Mouse (Mus musculus) thymus, adult 2 months (tissue): ENCODE data around the gene Ush1g.

ENCODE experiments used
- CTCF ChIP-seq: fragments of 200-500 bp; IDR thresholded peaks from 2 replicates; pipeline ENCODE4 v1.5.1; 2012; ENCODE audit warnings: mild to moderate bottlenecking, control low read depth, low read length, moderate library complexity, borderline replicate concordance; ENCODE audit not compliant: control insufficient read depth, poor library complexity, insufficient read depth; ENCODE audit errors: extremely low read depth
- POLR2A ChIP-seq: fragments of 200-500 bp; IDR thresholded peaks from 2 replicates; pipeline ENCODE4 v1.6.1; 2012; ENCODE audit warnings: mild to moderate bottlenecking, low read length, control low read depth, moderate library complexity; ENCODE audit not compliant: control insufficient read depth, poor library complexity, insufficient read depth; ENCODE audit errors: extremely low read depth

DNA sequence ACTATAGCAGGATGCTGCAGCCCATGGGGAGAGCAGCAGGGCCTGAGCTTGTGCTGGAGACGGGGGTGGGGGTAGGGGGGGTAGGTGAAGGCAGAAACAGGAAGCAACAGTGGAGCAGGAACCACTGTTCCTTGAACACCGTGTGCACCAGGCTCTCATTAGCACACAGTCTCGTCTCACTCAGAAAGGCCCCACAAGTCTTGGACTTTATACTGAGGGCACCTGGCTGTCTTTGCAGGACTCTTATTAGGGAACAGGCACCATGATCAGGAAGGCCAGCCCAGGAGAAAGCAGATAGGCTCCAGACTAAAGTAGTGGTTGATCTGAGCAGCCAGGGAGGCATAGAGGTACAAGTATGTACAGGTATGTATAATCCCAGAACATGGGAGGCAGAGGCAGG is 15.5 kb upstream of the Ush1g start:
- TF ChIP-seq CTCF (no peak), POLR2A (no peak)
